Mouse (Mus musculus): ENCODE results near the gene Rps27rt.

The Rps27rt gene

DNA sequence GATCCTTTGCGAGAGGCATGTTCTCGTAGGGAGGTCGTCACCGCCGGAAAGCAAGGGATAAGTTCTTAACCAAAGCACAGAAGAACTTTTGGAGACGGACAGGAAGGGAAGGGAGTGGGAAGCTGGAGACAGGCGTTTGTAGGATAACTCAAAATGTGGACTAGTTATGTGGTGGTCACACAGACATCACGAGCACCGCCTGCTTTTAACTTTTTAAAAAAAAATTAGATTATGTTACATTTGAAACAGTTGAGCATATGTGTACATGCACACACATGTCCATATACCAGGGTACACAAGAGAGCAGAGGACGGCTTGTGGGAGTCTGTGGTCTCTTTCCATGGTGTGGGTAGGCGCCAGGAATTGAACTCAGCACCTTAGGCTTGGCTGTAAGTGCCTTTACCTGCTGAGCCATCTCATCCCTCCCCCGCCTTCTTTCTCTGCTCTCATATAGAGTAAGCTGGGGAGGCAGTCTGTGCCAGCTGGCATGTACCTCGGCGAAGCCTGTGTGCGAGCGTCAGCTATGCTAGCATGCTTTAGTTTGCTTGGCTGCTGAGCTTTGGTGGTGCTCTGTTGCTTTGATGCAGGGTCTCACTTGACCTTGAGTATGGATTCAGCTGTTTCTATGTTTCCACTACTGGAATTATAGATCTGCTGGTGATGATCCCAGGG lies at the start of gene Rps27rt:
Gene Rps27rt, minus strand, starts transcription at position 51 of the 672 bp plus-strand sequence.
- POLR2A ChIA-PET = interaction anchor here in 1 of 4 experiments (0.6 kb wide), 1 partner anchor 30 kb away, joined by 3 read pairs; no protein-coding TSS in a partner anchor
- CTCF ChIA-PET = interaction anchor here in 1 of 4 experiments (0.5 kb wide), 1 partner anchor 57 kb away, joined by 4 read pairs; no protein-coding TSS in a partner anchor

- ChIA-PET POLR2A (interaction anchor here (0.6 to 1.7 kb wide), 16 partner anchors 8 to 693 kb away, joined by 3 to 13 read pairs (median 3); partner anchors contain the start of gene Osbpl10 (in 1 of the 4)), CTCF (interaction anchor here (0.6 to 1.8 kb wide), 5 partner anchors 13 to 117 kb away, joined by 3 to 10 read pairs (median 3); no protein-coding TSS in a partner anchor)
Measured at GRCm38 (mm10) chr9:115031046-115031445, 48.5 kb upstream of the Rps27rt start.

DNA sequence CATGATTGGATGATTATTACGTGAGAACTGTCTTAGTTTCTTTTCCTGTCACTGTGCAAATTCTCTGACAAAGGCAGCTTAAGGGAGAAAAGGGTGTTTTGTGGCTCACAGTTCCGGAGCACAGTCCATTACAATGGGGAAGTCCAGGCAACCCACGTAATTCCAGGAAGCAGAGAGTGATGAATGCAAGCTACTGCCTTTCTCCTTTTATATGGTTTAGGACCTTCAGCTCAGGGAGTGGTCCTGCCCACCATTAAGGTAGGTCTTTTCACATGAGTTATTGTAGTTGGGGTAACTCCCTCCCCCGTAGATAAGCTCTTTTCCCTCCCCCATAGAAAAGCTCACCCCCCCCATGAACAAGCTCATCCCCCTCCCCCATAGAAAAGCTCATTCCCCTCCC lies 48.0 kb upstream of the Rps27rt start:
- CTCF ChIA-PET = interaction anchor here (0.6 to 1.8 kb wide), 6 partner anchors 13 to 117 kb away, joined by 3 to 10 read pairs (median 4); no protein-coding TSS in a partner anchor
- POLR2A ChIA-PET = interaction anchor here (0.6 to 2.7 kb wide), 17 partner anchors 8 to 693 kb away, joined by 3 to 24 read pairs (median 3); partner anchors contain the start of gene Osbpl10 (in 1 of the 4)

- POLR2A ChIA-PET = interaction anchor here in 3 of 4 experiments (0.6 to 2.7 kb wide), 14 partner anchors 9 to 281 kb away, joined by 3 to 24 read pairs (median 3); partner anchors contain the start of gene Stt3b (in 1 of the 3)
Measured at GRCm38 (mm10) chr9:115029307-115029706, 46.8 kb upstream of the Rps27rt start.

GRCm38 (mm10) chr9:115023708-115024383 lies 41.3 kb upstream of the Rps27rt start:
- ChIA-PET POLR2A (interaction anchor here in 2 of 4 experiments (1.1 to 1.6 kb wide), 3 partner anchors 14 to 83 kb away, joined by 4 read pairs; no protein-coding TSS in a partner anchor), CTCF (interaction anchor here in 2 of 4 experiments (0.9 to 1.5 kb wide), 2 partner anchors 20 to 216 kb away, joined by 3 to 5 read pairs; no protein-coding TSS in a partner anchor)

More at GRCm38 (mm10) chr9:115029307-115029706, 46.8 kb upstream of the Rps27rt start:
- CTCF ChIA-PET = interaction anchor here in 2 of 4 experiments (0.6 to 1.8 kb wide), 5 partner anchors 14 to 344 kb away, joined by 3 to 10 read pairs (median 4); no protein-coding TSS in a partner anchor

DNA sequence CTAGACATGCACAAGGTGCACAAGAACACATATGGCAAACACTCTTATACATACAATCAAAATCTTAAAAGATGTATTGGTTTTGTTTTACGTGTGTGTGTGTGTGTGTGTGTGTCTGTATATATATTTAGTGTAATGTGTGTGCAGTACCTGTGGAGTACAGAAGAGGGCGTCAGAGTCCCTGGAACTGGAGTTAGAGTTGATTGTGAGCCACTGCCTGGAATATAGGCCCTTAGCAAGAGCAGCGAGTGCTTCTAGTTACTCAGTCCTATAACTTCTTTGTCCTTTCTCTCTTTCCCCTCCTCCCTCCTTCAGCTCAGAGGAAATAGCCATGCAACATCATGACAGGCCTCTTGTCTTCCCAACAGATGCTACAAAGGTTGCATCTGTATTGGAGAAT lies 40.6 kb upstream of the Rps27rt start:
- POLR2A ChIA-PET = interaction anchor here in 2 of 4 experiments (0.6 to 1.1 kb wide), 3 partner anchors 11 to 84 kb away, joined by 3 to 4 read pairs (median 3); no protein-coding TSS in a partner anchor
- CTCF ChIA-PET = interaction anchor here in 3 of 4 experiments (0.6 to 0.7 kb wide), 6 partner anchors 9 to 423 kb away, joined by 3 to 5 read pairs (median 3); no protein-coding TSS in a partner anchor

DNA sequence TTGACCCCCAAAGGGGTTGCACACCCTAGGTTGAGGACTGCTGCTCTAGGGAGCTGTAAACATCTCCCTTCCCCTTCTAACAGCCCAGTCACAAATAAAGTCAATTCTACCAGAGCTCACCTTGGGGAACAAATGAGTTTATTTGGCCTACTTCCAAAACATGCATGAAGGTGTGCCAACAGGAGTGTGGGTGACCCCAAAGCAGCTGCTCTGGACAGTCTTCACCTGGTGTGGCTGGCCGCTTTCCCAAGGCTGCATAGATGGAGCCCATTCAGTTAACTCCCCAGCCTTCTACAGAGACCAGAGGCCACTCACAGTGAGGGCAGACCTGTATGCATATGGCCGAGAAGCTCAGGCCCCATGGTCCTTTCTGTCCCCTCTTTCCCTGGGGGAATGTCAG lies 38.9 kb upstream of the Rps27rt start:
- POLR2A ChIA-PET = interaction anchor here in 1 of 4 experiments (0.6 to 1.0 kb wide), 2 partner anchors 18 to 21 kb away, joined by 3 to 4 read pairs; no protein-coding TSS in a partner anchor
- CTCF ChIA-PET = interaction anchor here in 1 of 4 experiments (0.7 kb wide), 1 partner anchor 1883 kb away, joined by 3 read pairs; no protein-coding TSS in a partner anchor

- ChIA-PET CTCF (interaction anchor here in 1 of 4 experiments (0.6 kb wide), 1 partner anchor 97 kb away, joined by 3 read pairs; no protein-coding TSS in a partner anchor), POLR2A (interaction anchor here in 1 of 4 experiments (0.8 kb wide), 1 partner anchor 35 kb away, joined by 3 read pairs; no protein-coding TSS in a partner anchor)
Measured at GRCm38 (mm10) chr9:115020141-115020540, 37.6 kb upstream of the Rps27rt start.

DNA sequence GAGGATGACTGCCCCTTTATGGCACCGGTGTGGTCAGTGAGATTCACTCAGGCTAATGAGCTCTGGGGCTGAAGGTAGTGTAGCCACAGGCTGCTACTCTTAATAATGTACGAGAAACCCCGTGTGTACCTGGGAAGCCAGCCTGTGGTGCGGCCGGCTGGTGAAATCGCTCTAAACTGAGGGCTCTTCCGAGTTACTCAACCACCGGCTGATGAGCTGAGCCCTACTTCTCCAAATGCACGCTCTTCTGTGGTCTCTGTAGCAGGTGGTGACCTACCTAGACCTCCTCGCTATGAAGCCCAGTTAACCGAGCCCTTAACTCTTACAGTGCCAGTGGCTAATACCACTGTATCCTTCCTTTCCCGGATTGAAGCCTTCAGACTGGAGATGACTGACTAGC lies 29.8 kb upstream of the Rps27rt start:
- POLR2A ChIA-PET = interaction anchor here in 2 of 4 experiments (0.5 to 1.5 kb wide), 4 partner anchors 10 to 29 kb away, joined by 3 read pairs; no protein-coding TSS in a partner anchor
- CTCF ChIA-PET = no interaction called here

GRCm38 (mm10) chr9:115008194-115008593 lies 25.7 kb upstream of the Rps27rt start:
- POLR2A ChIA-PET = interaction anchor here in 1 of 4 experiments (0.5 kb wide), 1 partner anchor 48 kb away, joined by 3 read pairs; no protein-coding TSS in a partner anchor
- CTCF ChIA-PET = interaction anchor here in 2 of 4 experiments (0.5 kb wide), 2 partner anchors 58 to 100 kb away, joined by 3 to 4 read pairs; no protein-coding TSS in a partner anchor

- CTCF ChIA-PET = interaction anchor here in 1 of 4 experiments (0.5 kb wide), 1 partner anchor 100 kb away, joined by 4 read pairs; no protein-coding TSS in a partner anchor
- POLR2A ChIA-PET = interaction anchor here in 1 of 4 experiments (0.5 kb wide), 1 partner anchor 49 kb away, joined by 3 read pairs; no protein-coding TSS in a partner anchor
Measured at GRCm38 (mm10) chr9:115007776-115008175, 25.2 kb upstream of the Rps27rt start.

GRCm38 (mm10) chr9:115005446-115005845 lies 22.9 kb upstream of the Rps27rt start:
- POLR2A ChIA-PET = interaction anchor here in 1 of 4 experiments (0.6 kb wide), 1 partner anchor 14 kb away, joined by 4 read pairs; no protein-coding TSS in a partner anchor
- CTCF ChIA-PET = interaction anchor here in 1 of 4 experiments (0.6 kb wide), 1 partner anchor 62 kb away, joined by 3 read pairs; no protein-coding TSS in a partner anchor

GRCm38 (mm10) chr9:114999771-115000146 lies 17.2 kb upstream of the Rps27rt start:
- POLR2A ChIA-PET = interaction anchor here in 1 of 4 experiments (1.2 to 1.8 kb wide), 2 partner anchors 9 to 29 kb away, joined by 3 to 5 read pairs; no protein-coding TSS in a partner anchor
- CTCF ChIA-PET = interaction anchor here in 3 of 4 experiments (0.6 to 1.0 kb wide), 5 partner anchors 31 to 89 kb away, joined by 3 to 5 read pairs (median 4); no protein-coding TSS in a partner anchor

DNA sequence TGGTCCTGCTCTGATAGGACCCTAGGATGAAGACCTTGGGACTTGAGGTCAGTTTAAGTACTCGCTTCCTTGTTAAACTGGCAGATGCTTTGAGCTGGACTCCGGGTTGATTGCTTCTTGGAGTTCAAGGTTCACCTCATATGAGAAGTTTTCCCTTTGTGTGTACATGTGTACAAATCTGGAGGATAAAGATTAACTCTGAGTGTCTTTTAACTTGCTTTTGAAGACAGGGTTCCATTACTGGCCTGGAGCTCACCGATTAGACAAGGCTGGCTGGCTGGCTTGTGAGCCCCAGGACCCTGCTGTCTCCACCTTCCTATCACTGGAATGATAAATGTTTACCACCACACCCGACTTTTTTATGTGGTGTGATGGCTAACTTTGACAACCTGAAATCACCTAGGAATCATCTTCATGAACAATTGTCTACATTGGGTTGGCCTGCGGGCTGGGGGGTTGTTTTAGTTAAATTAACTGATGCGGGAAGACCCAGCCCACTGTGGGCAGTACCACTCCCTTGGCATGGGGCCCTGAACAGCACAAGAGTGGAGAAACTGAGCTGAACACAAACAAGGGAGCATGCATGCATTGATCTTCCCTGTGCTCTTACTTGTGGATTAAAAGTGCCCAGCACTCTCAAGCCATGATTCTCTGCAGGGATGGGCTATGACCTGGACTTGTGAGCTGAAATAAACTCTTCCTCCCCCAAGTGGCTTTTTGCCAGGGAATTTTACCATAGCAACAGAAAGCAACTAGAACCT lies 16.7 kb upstream of the Rps27rt start:
- POLR2A ChIA-PET = interaction anchor here in 1 of 4 experiments (1.2 to 1.8 kb wide), 2 partner anchors 9 to 30 kb away, joined by 3 to 5 read pairs; no protein-coding TSS in a partner anchor

DNA sequence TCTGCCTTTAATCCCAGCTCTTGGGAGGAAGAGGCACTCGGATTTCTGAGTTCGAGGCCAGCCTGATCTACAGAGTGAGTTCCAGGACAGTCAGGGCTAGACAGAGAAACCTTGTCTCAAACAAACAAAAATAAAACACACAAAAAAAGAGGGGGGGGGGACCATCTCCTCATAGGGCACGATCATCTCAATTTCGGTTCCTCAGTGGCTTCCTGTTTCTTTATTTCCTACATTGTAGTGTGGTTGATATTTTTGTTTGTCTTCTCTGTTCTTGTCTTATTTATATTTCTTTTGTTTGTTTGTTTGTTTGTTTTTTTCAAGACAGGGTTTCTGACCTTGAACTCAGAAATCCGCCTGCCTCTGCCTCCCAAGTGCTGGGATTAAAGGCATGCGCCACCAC lies 13.9 kb upstream of the Rps27rt start:
- CTCF ChIA-PET = interaction anchor here in 1 of 4 experiments (0.6 kb wide), 1 partner anchor 32 kb away, joined by 3 read pairs; no protein-coding TSS in a partner anchor
- POLR2A ChIA-PET = interaction anchor here in 3 of 4 experiments (0.6 to 1.6 kb wide), 3 partner anchors 12 to 357 kb away, joined by 3 to 8 read pairs (median 4); partner anchors contain the start of gene Cnot10 (in 1 of the 3)

More for the DNA sequence above, 16.7 kb upstream of the Rps27rt start:
- CTCF ChIA-PET = interaction anchor here in 2 of 4 experiments (0.8 to 1.0 kb wide), 3 partner anchors 31 to 89 kb away, joined by 3 to 4 read pairs (median 3); no protein-coding TSS in a partner anchor

GRCm38 (mm10) chr9:114995716-114996115 lies 13.2 kb upstream of the Rps27rt start:
- CTCF ChIA-PET = interaction anchor here in 1 of 4 experiments (0.6 kb wide), 1 partner anchor 27 kb away, joined by 3 read pairs; no protein-coding TSS in a partner anchor
- POLR2A ChIA-PET = interaction anchor here in 3 of 4 experiments (0.7 to 1.6 kb wide), 4 partner anchors 11 to 44 kb away, joined by 3 to 8 read pairs (median 4); no protein-coding TSS in a partner anchor

DNA sequence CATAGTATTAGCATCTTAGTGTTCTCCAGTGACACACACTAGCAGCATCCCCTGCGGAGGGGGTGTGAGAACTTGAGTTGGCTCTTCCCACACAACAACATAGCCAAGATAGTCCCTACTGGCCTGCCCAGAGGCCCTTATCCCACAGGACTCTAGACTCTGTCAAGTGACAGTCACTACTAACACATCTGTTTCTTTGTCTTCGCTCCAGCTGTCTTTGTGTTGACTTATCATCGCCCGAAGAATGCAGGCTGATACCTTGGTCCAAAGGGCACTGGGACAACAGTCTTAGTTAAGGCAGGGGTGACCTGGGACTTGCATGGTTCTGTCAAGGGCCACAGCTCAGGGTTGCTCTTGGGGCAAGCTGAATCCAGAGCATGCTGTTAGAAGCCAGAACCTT lies 12.7 kb upstream of the Rps27rt start:
- ChIA-PET POLR2A (interaction anchor here in 2 of 4 experiments (0.7 to 1.6 kb wide), 2 partner anchors 11 to 45 kb away, joined by 3 to 4 read pairs; no protein-coding TSS in a partner anchor), CTCF (no interaction called here)

Measured in embryonic stem cell, embryonic (primary cell).